Mouse (Mus musculus) lung, postnatal 0 days (tissue): ENCODE data around the gene Sdhaf2. TPM values are rescaled to one million over a fixed set of nuclear protein-coding genes. Genes with fewer than 3 reads are reported as not detected.

Source experiments
- ATAC-seq: fragments of 200-750 bp; cut with Nextera tagmentation; 2 replicates; pipeline ENCODE4 v1.8.0; 2017; ENCODE audit warnings: moderate library complexity
- DNase-seq: peaks from one replicate; pipeline ENCODE4 v3.0.0-alpha.2; 2016; ENCODE audit warnings: low spot score
- H3K27ac ChIP-seq: fragments of 300-500 bp; sonication (generic); 2 replicates; pipeline ENCODE4 v1.5.1; 2014; ENCODE audit warnings: antibody characterized with exemption, mild to moderate bottlenecking, low read length, mixed read lengths
- H3K27me3 ChIP-seq: fragments of 300-500 bp; sonication (generic); replicated peaks from 2 replicates; pipeline ENCODE4 v1.6.1; 2014; ENCODE audit warnings: low read length, mixed read lengths; ENCODE audit not compliant: insufficient read depth
- H3K36me3 ChIP-seq: fragments of 300-500 bp; sonication (generic); 2 replicates; pipeline ENCODE4 v1.6.1; 2014; ENCODE audit warnings: low read length, mixed read lengths; ENCODE audit not compliant: insufficient read depth
- H3K4me1 ChIP-seq: fragments of 300-500 bp; sonication (generic); 2 replicates; pipeline ENCODE4 v1.6.1; 2014; ENCODE audit warnings: antibody characterized with exemption, low read depth, low read length, mixed read lengths; ENCODE audit not compliant: insufficient read depth
- H3K4me2 ChIP-seq: fragments of 300-500 bp; sonication (generic); replicated peaks from 2 replicates; pipeline ENCODE4 v1.6.1; 2014; ENCODE audit warnings: low read depth, mild to moderate bottlenecking, low read length, moderate library complexity, mixed read lengths
- H3K4me3 ChIP-seq: fragments of 300-500 bp; sonication (generic); 2 replicates; pipeline ENCODE4 v1.5.1; 2014; ENCODE audit warnings: low read depth, low read length
- H3K9ac ChIP-seq: fragments of 300-500 bp; sonication (generic); replicated peaks from 2 replicates; pipeline ENCODE4 v1.6.1; 2014; ENCODE audit warnings: low read depth, mild to moderate bottlenecking
- H3K9me3 ChIP-seq: fragments of 300-500 bp; sonication (generic); 2 replicates; pipeline ENCODE4 v1.6.1; 2016; ENCODE audit warnings: low read length, mixed read lengths
- CTCF ChIP-seq: IDR thresholded peaks from 2 replicates; pipeline ENCODE4 v1.5.1; 2016; ENCODE audit warnings: antibody characterized with exemption, mild to moderate bottlenecking
- EP300 ChIP-seq: IDR thresholded peaks from 2 replicates; pipeline ENCODE4 v1.6.1; 2016; ENCODE audit warnings: antibody characterized with exemption, mild to moderate bottlenecking, control low read depth
- WGBS: fragments of 180-500 bp; shearing (Covaris S2); extraction: QIAGEN DNeasy Blood & Tissue Kit; methylation state at CpG from one replicate; pipeline ENCODE4 v1.1.7; 2014; 5-methylcytosine and 5-hydroxymethylcytosine counted together
- polyA plus RNA-seq: library from polyadenylated mRNA; unstranded; fragments of >200 nt; fragmentation: Nextera tagmentation; extraction: Ambion mirVana; gene quantifications from 2 replicates; pipeline ENCODE4 v1.2.1, GENCODE M21; 2015

Sdhaf2 gene
- polyA plus RNA-seq, 1 experiment from 2014 or later = 49.8 TPM

GRCm38 (mm10) chr19:10461584-10461983 is 64.4 kb downstream of the Sdhaf2 start:
- DNase-seq (no peak), ATAC-seq (no peak)
- H3K4me1 ChIP-seq = peaks cover 3% of the 10 kb centered on the region; the same call in 1 of the 2 replicates
- no peak overlapping the region for H3K4me3 ChIP-seq
- H3K27me3 ChIP-seq = peaks cover 17% of the 10 kb centered on the region; the same call in 1 of the 2 replicates
- TF ChIP-seq EP300 = no peak
- no peaks in the 10 kb centered on the region for H3K36me3 ChIP-seq
- no peak overlapping the region for H3K9ac ChIP-seq
- no peaks in the 10 kb centered on the region for H3K9me3 ChIP-seq
- H3K4me2 ChIP-seq = no peak overlapping the region
- no peak overlapping the region for H3K27ac ChIP-seq
- 17% methylated on average over 7 of the region's 7 CpGs for WGBS

- Histone ChIP-seq H3K9ac (no peak overlapping the region), H3K4me1 (peaks cover 6% of the 10 kb centered on the region), H3K9me3 (no peaks in the 10 kb centered on the region), H3K27ac (no peak overlapping the region), H3K4me3 (no peak overlapping the region), H3K27me3 (peaks cover 28% of the 10 kb centered on the region), H3K36me3 (no peaks in the 10 kb centered on the region), H3K4me2 (no peak overlapping the region)
- no peak for TF ChIP-seq CTCF
- no peak for TF ChIP-seq EP300
- 70% methylated on average over 11 of the region's 11 CpGs for WGBS
- no peak for DNase-seq
- ATAC-seq = no peak
Measured at GRCm38 (mm10) chr19:10459907-10460306, 66.0 kb downstream of the Sdhaf2 start.

GRCm38 (mm10) chr19:10458096-10458495 is 67.8 kb downstream of the Sdhaf2 start:
- DNase-seq = peak; percentile 95
- ATAC-seq = peak; percentile 50
- Histone ChIP-seq H3K4me1 (peaks cover 6% of the 10 kb centered on the region), H3K36me3 (no peaks in the 10 kb centered on the region), H3K9ac (no peak overlapping the region), H3K27me3 (peaks cover 29% of the 10 kb centered on the region), H3K27ac (no peak overlapping the region), H3K4me3 (0 out of 2 replicates have a peak overlapping the region, but pooled peaks have one; percentile 41), H3K9me3 (no peaks in the 10 kb centered on the region), H3K4me2 (peak overlapping the region; percentile 72)
- TF ChIP-seq CTCF (no peak), EP300 (no peak)
- 14% methylated on average over 8 of the region's 8 CpGs for whole genome bisulfite sequencing

GRCm38 (mm10) chr19:10457484-10457800 is 68.5 kb downstream of the Sdhaf2 start:
- Histone ChIP-seq H3K27ac (no peak overlapping the region), H3K9ac (no peak overlapping the region), H3K36me3 (no peaks in the 10 kb centered on the region), H3K4me2 (peak overlapping the region; percentile 72), H3K4me1 (peaks cover 6% of the 10 kb centered on the region), H3K9me3 (no peaks in the 10 kb centered on the region), H3K4me3 (peak overlapping the region; percentile 41), H3K27me3 (peaks cover 29% of the 10 kb centered on the region)
- TF ChIP-seq EP300 (no peak), CTCF (no peak)
- peak; percentile 73 for ATAC-seq
- peak; percentile 76 for DNase-seq
- under 1% methylated on average over 28 of the region's 34 CpGs for WGBS

- under 1% methylated on average over 70 of the region's 96 CpGs for WGBS
- H3K27ac ChIP-seq = peak within 1 kb of the TSS; percentile 20; the same call in 1 of the 2 replicates
Measured at GRCm38 (mm10) chr19:10456752-10457483, 69.0 kb downstream of the Sdhaf2 start, which contains the start of gene Lrrc10b. Lrrc10b (minus strand) TSS chr19:10457473.

GRCm38 (mm10) chr19:10455437-10455806 is 70.5 kb downstream of the Sdhaf2 start:
- WGBS = 74% methylated on average over 3 of the region's 3 CpGs
- Histone ChIP-seq H3K36me3 (no peaks in the 10 kb centered on the region), H3K4me3 (no peak overlapping the region), H3K27ac (no peak overlapping the region), H3K9me3 (no peaks in the 10 kb centered on the region), H3K27me3 (peaks cover 24% of the 10 kb centered on the region), H3K4me2 (no peak overlapping the region), H3K4me1 (peaks cover 6% of the 10 kb centered on the region), H3K9ac (no peak overlapping the region)
- no peak for ATAC-seq
- TF ChIP-seq EP300 (no peak), CTCF (no peak)
- DNase-seq = no peak

More at GRCm38 (mm10) chr19:10456752-10457483, 69.0 kb downstream of the Sdhaf2 start, which contains the start of gene Lrrc10b:
- TF ChIP-seq EP300 = no peak
- peak; percentile 66 for TF ChIP-seq CTCF
- H3K4me3 ChIP-seq = peak within 1 kb of the TSS; percentile 41
- peaks cover 29% of the 10 kb centered on the region for H3K27me3 ChIP-seq
- H3K36me3 ChIP-seq = no peaks in the 10 kb centered on the region
- peaks cover 6% of the 10 kb centered on the region for H3K4me1 ChIP-seq
- DNase-seq (peak; percentile 78), ATAC-seq (peak; percentile 59)
- no peaks in the 10 kb centered on the region for H3K9me3 ChIP-seq
- H3K9ac ChIP-seq = no peak within 1 kb of the TSS
- peak within 1 kb of the TSS; percentile 72 for H3K4me2 ChIP-seq
